Mouse (Mus musculus) erythroblast, embryonic 14.5 days (primary cell): ENCODE results near the gene Fgfbp3. TPM values are rescaled to one million over a fixed set of nuclear protein-coding genes. Genes with fewer than 3 reads are reported as not detected.

Experiments
- H3K27me3 ChIP-seq: 2 replicates; pipeline ENCODE4 v1.6.1; 2012; ENCODE audit warnings: inconsistent platforms; ENCODE audit not compliant: control insufficient read depth
- H3K36me3 ChIP-seq: 2 replicates; pipeline ENCODE4 v1.6.1; 2012; ENCODE audit warnings: mild to moderate bottlenecking, inconsistent platforms; ENCODE audit not compliant: control insufficient read depth
- H3K4me1 ChIP-seq: 2 replicates; pipeline ENCODE4 v1.6.1; 2012; ENCODE audit warnings: inconsistent platforms; ENCODE audit not compliant: control insufficient read depth
- H3K4me3 ChIP-seq: replicated peaks from 2 replicates; pipeline ENCODE3; 2012; ENCODE audit warnings: moderate library complexity, mild to moderate bottlenecking, inconsistent platforms
- H3K9me3 ChIP-seq: 2 replicates; pipeline ENCODE4 v1.6.1; 2012; ENCODE audit warnings: low read length, inconsistent platforms, mixed read lengths; ENCODE audit not compliant: control insufficient read depth
- GATA1 ChIP-seq: IDR thresholded peaks from 2 replicates; pipeline ENCODE4 v1.6.1; 2012; ENCODE audit warnings: low read length, inconsistent platforms, mixed read lengths
- TAL1 ChIP-seq: IDR thresholded peaks from 3 replicates; pipeline ENCODE4 v1.6.1; 2012; ENCODE audit warnings: low read length, inconsistent platforms, mixed read lengths
- polyA plus RNA-seq: library from polyadenylated mRNA; stranded (reverse); fragments of >175 nt; gene quantifications from 2 replicates; pipeline ENCODE4 v1.2.3, GENCODE M21; 2012

Gene Fgfbp3
- polyA plus RNA-seq, 1 experiment: 0.16 TPM

DNA sequence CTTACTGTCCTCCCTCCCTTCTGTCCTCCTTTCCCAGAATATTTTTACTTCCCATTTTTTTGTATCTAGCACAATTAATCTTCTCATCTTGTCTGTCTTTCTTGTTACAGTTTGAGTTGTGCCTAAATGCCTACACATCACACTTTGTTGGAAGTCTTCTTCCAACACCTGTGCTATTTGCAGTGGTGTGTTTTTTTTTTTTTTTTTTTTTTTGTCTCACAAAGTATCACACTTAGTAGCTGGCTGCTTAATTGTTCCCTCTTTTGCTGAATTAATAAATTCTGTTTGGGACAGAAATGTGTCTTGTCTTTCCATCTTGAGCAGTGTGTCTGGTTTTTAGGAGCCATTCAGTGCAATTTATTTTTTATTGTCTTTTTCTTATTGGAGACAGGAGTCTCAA is 10.4 kb upstream of the Fgfbp3 start:
- Histone ChIP-seq H3K4me1 (peaks cover 66% of the 10 kb centered on the region), H3K9me3 (no peaks in the 10 kb centered on the region), H3K36me3 (peaks cover 43% of the 10 kb centered on the region), H3K4me3 (no peak overlapping the region), H3K27me3 (no peaks in the 10 kb centered on the region)
- no peak for TF ChIP-seq GATA1
- TF ChIP-seq TAL1: no peak

- H3K27me3 ChIP-seq: no peaks in the 10 kb centered on the region
- H3K4me3 ChIP-seq: peak overlapping the region; percentile 96
- peaks cover 35% of the 10 kb centered on the region for H3K36me3 ChIP-seq
- no peaks in the 10 kb centered on the region for H3K9me3 ChIP-seq
- TF ChIP-seq GATA1 (no peak), TAL1 (no peak)
- peaks cover 63% of the 10 kb centered on the region for H3K4me1 ChIP-seq
Observed at GRCm38 (mm10) chr19:36927800-36928361, 8.5 kb upstream of the Fgfbp3 start.

DNA sequence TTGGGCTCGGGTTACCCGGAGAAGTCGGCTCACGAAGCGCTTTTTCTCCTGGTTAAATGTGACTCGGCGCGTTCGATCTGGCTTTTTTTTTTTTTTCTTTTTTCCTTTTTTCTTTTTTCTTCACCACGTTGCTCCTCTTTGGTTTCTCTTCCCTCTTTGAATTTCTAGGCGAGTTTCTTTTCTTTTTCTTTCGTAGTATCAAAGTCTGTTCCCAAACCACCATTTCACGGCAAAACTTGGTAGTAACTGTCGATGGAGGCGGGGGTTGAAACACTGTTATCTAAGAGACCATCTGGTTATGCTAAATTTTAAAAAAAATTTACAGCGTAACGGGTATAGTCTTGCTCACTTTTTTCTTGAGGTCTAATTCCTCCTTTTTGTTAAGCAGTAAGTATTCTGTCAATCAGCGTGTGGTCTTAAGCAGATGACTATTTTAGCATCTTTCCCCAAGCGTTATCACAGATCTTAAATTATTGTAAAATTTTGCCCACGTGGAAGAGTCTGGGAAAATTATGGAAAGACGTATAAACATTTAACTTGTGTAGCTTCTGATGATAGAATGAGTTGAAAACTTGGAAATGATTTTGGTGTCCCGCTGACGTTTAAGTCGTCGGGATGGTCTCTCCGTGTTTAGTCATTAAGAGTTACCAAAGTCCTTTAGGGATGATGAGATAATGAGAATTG is 7.3 kb upstream of the Fgfbp3 start:
- H3K27me3 ChIP-seq: no peaks in the 10 kb centered on the region
- no peaks in the 10 kb centered on the region for H3K9me3 ChIP-seq
- TF ChIP-seq GATA1: peak; percentile 67
- no peak for TF ChIP-seq TAL1
- peaks cover 27% of the 10 kb centered on the region for H3K36me3 ChIP-seq
- H3K4me1 ChIP-seq: peaks cover 53% of the 10 kb centered on the region
- H3K4me3 ChIP-seq: peak overlapping the region; percentile 96

GRCm38 (mm10) chr19:36925671-36926552 is 6.5 kb upstream of the Fgfbp3 start, which contains the start of gene Btaf1:
TSS of gene Btaf1 (plus strand) at chr19:36926079.
- H3K9me3 ChIP-seq: no peaks in the 10 kb centered on the region
- peaks cover 47% of the 10 kb centered on the region for H3K4me1 ChIP-seq
- H3K4me3 ChIP-seq: peak within 1 kb of the TSS; percentile 96
- 0 out of 2 replicates have a peak, but pooled peaks have one; percentile 23 for TF ChIP-seq GATA1
- TF ChIP-seq TAL1: no peak
- H3K27me3 ChIP-seq: no peaks in the 10 kb centered on the region
- H3K36me3 ChIP-seq: peaks cover 22% of the 10 kb centered on the region

GRCm38 (mm10) chr19:36922936-36923335 is 3.5 kb upstream of the Fgfbp3 start:
- Histone ChIP-seq H3K4me3 (no peak overlapping the region), H3K4me1 (peaks cover 40% of the 10 kb centered on the region), H3K36me3 (no peaks in the 10 kb centered on the region), H3K27me3 (peaks cover 16% of the 10 kb centered on the region), H3K9me3 (no peaks in the 10 kb centered on the region)
- TF ChIP-seq TAL1 (no peak), GATA1 (no peak)

DNA sequence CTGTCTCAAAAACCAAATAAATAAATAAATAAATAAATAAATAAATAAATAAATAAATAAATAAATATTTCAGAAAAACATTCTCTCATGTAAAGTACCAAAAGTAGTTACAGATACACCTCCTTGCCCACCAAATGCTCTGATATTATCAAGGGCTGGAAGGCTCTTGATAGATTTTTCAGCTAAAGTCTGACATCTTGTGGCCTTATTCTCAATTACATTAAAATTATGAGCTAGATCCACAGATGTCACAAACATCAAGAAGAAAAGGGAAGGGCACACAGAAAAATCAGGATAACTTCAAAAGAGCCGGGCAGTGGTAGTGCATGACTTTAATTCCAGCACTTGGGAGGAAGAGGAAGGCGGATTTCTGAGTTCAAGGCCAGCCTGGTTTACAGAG is 2.6 kb upstream of the Fgfbp3 start:
- Histone ChIP-seq H3K4me1 (peaks cover 34% of the 10 kb centered on the region), H3K36me3 (no peaks in the 10 kb centered on the region), H3K4me3 (no peak overlapping the region), H3K9me3 (no peaks in the 10 kb centered on the region), H3K27me3 (peaks cover 26% of the 10 kb centered on the region)
- no peak for TF ChIP-seq GATA1
- no peak for TF ChIP-seq TAL1

DNA sequence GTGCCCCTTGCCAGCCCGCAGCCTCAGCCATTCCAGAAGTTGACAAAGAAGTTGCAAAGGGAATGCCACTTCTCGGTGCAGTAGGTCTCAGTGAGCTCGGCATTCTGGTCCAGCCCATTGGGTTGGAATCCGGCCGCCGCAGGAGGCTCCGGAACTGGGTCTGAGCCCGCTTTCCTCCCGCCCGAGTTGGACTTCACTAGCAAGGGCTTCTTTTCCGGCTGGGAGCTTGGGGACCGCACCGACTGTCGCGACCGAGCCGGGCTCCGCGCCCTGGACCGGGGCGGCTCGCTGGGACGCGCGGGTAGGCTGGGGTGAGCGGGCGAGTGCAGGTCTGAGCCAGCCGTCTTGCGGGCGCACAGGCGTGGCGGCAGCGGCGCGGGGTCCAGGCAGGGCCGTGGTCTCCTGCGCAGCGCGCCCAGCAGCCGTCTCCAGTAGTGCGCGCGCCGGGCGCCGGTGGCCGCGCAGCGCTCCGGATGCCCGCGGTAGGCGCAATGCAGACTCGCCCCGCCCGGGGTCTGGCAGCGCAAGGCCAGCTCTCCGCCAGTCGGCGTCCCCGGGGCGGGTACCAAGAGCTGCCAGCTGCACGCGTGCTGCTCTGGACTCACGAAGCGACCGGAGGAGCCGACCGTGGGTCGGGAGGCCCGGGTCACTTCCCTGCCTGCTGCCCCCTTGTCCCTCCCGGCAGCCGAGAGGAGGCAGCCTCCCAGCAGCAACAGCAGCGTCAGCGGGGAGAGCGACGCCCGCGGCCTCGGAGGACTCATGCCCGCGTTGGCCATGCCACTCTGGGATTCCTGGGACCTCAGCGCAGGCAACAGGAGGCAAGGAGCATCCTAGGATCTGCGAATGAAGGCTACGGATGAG is 744 bp downstream of the Fgfbp3 start:
- Histone ChIP-seq H3K4me1 (peaks cover 27% of the 10 kb centered on the region), H3K4me3 (peak overlapping the region; percentile 75), H3K9me3 (no peaks in the 10 kb centered on the region), H3K27me3 (peaks cover 43% of the 10 kb centered on the region), H3K36me3 (no peaks in the 10 kb centered on the region)
- TF ChIP-seq TAL1 (no peak), GATA1 (no peak)

DNA sequence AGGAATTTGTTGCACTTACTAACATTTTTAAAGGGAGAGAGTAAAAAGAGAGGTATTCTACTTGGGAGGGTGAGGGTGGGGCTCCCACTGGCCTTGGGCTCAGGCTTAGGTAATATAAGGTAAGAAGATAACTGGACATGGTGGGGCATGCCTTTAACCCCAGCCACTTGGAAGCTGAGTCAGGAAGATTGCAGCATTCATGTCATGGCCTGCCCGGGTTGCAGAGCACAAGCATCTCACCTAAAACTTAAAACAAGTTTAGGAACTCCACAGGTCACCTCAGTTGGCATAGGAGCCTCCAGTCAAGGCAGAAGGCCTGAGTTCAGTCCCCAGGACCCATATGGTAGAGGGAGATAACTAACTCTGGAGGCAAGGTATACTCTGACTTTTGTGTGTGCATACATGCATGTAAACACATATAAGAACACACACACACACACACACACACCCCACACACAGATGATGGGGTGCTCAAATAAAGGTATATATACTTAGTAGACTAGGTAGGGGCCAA is 2.5 kb downstream of the Fgfbp3 start:
- TF ChIP-seq TAL1 (no peak), GATA1 (no peak)
- Histone ChIP-seq H3K27me3 (peaks cover 50% of the 10 kb centered on the region), H3K4me1 (peaks cover 23% of the 10 kb centered on the region), H3K4me3 (no peak overlapping the region), H3K9me3 (no peaks in the 10 kb centered on the region), H3K36me3 (no peaks in the 10 kb centered on the region)
